Mouse (Mus musculus) CH12.LX (cell line): Measurements from ENCODE around the gene Glrx2.

Experiments
- CTCF ChIP-seq, 2 experiments: IDR thresholded peaks in 1 of 2; conservative IDR thresholded peaks in 1 of 2; 2 replicates each; pipeline ENCODE4 v1.5.1; 2011 to 2012; ENCODE audit warnings: low read depth in 2 of 2, low read length in 2 of 2, improper control_type of control experiment in 1 of 2, inconsistent platforms in 1 of 2, mild to moderate bottlenecking in 1 of 2, moderate library complexity in 1 of 2
- ELF1 ChIP-seq: IDR thresholded peaks from 2 replicates; pipeline ENCODE4 v1.6.1; 2014; ENCODE audit warnings: low read depth, mild to moderate bottlenecking, inconsistent platforms, low read length, improper control_type of control experiment
- EP300 ChIP-seq: IDR thresholded peaks from 2 replicates; pipeline ENCODE4 v1.6.1; 2011; ENCODE audit warnings: low read length, improper control_type of control experiment
- KAT2A ChIP-seq: IDR thresholded peaks from 2 replicates; pipeline ENCODE4 v1.6.1; 2012; ENCODE audit warnings: low read length, improper control_type of control experiment, inconsistent platforms; ENCODE audit not compliant: insufficient replicate concordance
- MXI1 ChIP-seq: IDR thresholded peaks from 2 replicates; pipeline ENCODE4 v1.6.1; 2011; ENCODE audit warnings: mild to moderate bottlenecking, low read depth, low read length, improper control_type of control experiment

GRCm38 (mm10) chr1:143724456-143725064 lies 8.4 kb downstream of the Glrx2 start:
- TF ChIP-seq KAT2A: no peak
- TF ChIP-seq ELF1: no peak
- no peak for TF ChIP-seq MXI1
- TF ChIP-seq CTCF (conservative IDR thresholded peaks at IDR 0.05 in 1 of 2, IDR thresholded peaks at IDR 0.05 in 1 of 2; ENCODE audit: low read depth in 2 of 2, low read length in 2 of 2): no peak
- no peak for TF ChIP-seq EP300
